Mouse (Mus musculus) forebrain, embryonic 10.5 days (tissue): ENCODE results near the gene Igfbp2. TPM values are rescaled to one million over a fixed set of nuclear protein-coding genes. Genes with fewer than 3 reads are reported as not detected.

Source experiments
- DNase-seq: peaks from one replicate; pipeline ENCODE4 v3.0.0-alpha.2; 2017; ENCODE audit warnings: low spot score; ENCODE audit errors: extremely low spot score
- H3K27ac ChIP-seq: fragments of 300-500 bp; sonication (generic); 2 replicates; pipeline ENCODE4 v1.5.1; 2016; ENCODE audit warnings: mild to moderate bottlenecking
- H3K27me3 ChIP-seq: fragments of 300-500 bp; sonication (generic); 2 replicates; pipeline ENCODE4 v1.6.1; 2016; ENCODE audit warnings: mild to moderate bottlenecking; ENCODE audit not compliant: poor library complexity, severe bottlenecking
- H3K36me3 ChIP-seq: fragments of 300-500 bp; sonication (generic); replicated peaks from 2 replicates; pipeline ENCODE4 v1.6.1; 2016; ENCODE audit warnings: mild to moderate bottlenecking, moderate library complexity
- H3K4me1 ChIP-seq: fragments of 300-500 bp; sonication (generic); 2 replicates; pipeline ENCODE4 v1.6.1; 2016
- H3K4me3 ChIP-seq: fragments of 300-500 bp; sonication (generic); 2 replicates; pipeline ENCODE4 v1.5.1; 2016; ENCODE audit warnings: mild to moderate bottlenecking, moderate library complexity
- H3K9me3 ChIP-seq: fragments of 300-500 bp; sonication (generic); 2 replicates; pipeline ENCODE4 v1.6.1; 2016; ENCODE audit warnings: mild to moderate bottlenecking, moderate library complexity
- WGBS: fragments of 180-500 bp; shearing (Covaris S2); methylation state at CpG from one replicate; pipeline ENCODE4 v1.1.7; 2016; 5-methylcytosine and 5-hydroxymethylcytosine counted together
- polyA plus RNA-seq: library from polyadenylated mRNA; unstranded; fragments of >200 nt; fragmentation: Nextera tagmentation; extraction: Ambion mirVana; gene quantifications from 2 replicates; pipeline ENCODE4 v1.2.1, GENCODE M21; 2016

The Igfbp2 gene
- polyA plus RNA-seq, 1 experiment from 2014 or later, result 777 TPM

- 19% methylated on average over 8 of the region's 8 CpGs for WGBS
- Histone ChIP-seq H3K9me3 (no peaks in the 10 kb centered on the region), H3K4me1 (peaks cover 34% of the 10 kb centered on the region), H3K27ac (peak overlapping the region; percentile 92), H3K4me3 (no peak overlapping the region), H3K27me3 (no peaks in the 10 kb centered on the region), H3K36me3 (no peaks in the 10 kb centered on the region)
- DNase-seq, result peak; percentile 35
Observed at GRCm38 (mm10) chr1:72805037-72805436, 19.3 kb upstream of the Igfbp2 start.

- Histone ChIP-seq H3K9me3 (peaks cover 4% of the 10 kb centered on the region; the same call in 1 of the 2 replicates), H3K4me1 (peaks cover 34% of the 10 kb centered on the region), H3K27me3 (no peaks in the 10 kb centered on the region), H3K4me3 (peak overlapping the region; percentile 18; the same call in 1 of the 2 replicates), H3K27ac (peak overlapping the region; percentile 92), H3K36me3 (no peaks in the 10 kb centered on the region)
- 11% methylated on average over 4 of the region's 4 CpGs for whole genome bisulfite sequencing
- peak; percentile 24 for DNase-seq
Observed at GRCm38 (mm10) chr1:72805476-72806043, 18.7 kb upstream of the Igfbp2 start.

- peak overlapping the region; percentile 18; the same call in 1 of the 2 replicates for H3K4me3 ChIP-seq
Observed at GRCm38 (mm10) chr1:72806044-72806584, 18.2 kb upstream of the Igfbp2 start.

GRCm38 (mm10) chr1:72809304-72809703 is 15.0 kb upstream of the Igfbp2 start:
- Histone ChIP-seq H3K9me3 (peaks cover 14% of the 10 kb centered on the region; the same call in 1 of the 2 replicates), H3K27ac (peak overlapping the region; percentile 53; the same call in 1 of the 2 replicates), H3K27me3 (no peaks in the 10 kb centered on the region), H3K4me1 (peaks cover 52% of the 10 kb centered on the region), H3K4me3 (no peak overlapping the region), H3K36me3 (no peaks in the 10 kb centered on the region)
- no peak for DNase-seq
- WGBS, result 96% methylated on average over 7 of the region's 7 CpGs

More at GRCm38 (mm10) chr1:72806044-72806584, 18.2 kb upstream of the Igfbp2 start:
- peak; percentile 82 for DNase-seq
- H3K9me3 ChIP-seq, result peaks cover 9% of the 10 kb centered on the region; the same call in 1 of the 2 replicates
- 7% methylated on average over 11 of the region's 11 CpGs for WGBS
- H3K4me1 ChIP-seq, result peaks cover 34% of the 10 kb centered on the region
- H3K27ac ChIP-seq, result peak overlapping the region; percentile 92
- H3K36me3 ChIP-seq, result no peaks in the 10 kb centered on the region
- H3K27me3 ChIP-seq, result no peaks in the 10 kb centered on the region

- Histone ChIP-seq H3K4me3 (no peak overlapping the region), H3K27ac (0 out of 2 replicates have a peak overlapping the region, but pooled peaks have one; percentile 20), H3K9me3 (peaks cover 14% of the 10 kb centered on the region; the same call in 1 of the 2 replicates), H3K27me3 (no peaks in the 10 kb centered on the region), H3K4me1 (peaks cover 52% of the 10 kb centered on the region), H3K36me3 (no peaks in the 10 kb centered on the region)
- 92% methylated on average over 7 of the region's 7 CpGs for WGBS
- no peak for DNase-seq
Observed at GRCm38 (mm10) chr1:72809951-72810675, 14.2 kb upstream of the Igfbp2 start.

GRCm38 (mm10) chr1:72811061-72811460 is 13.2 kb upstream of the Igfbp2 start:
- no peak overlapping the region for H3K27ac ChIP-seq
- H3K4me3 ChIP-seq, result no peak overlapping the region
- H3K9me3 ChIP-seq, result peaks cover 14% of the 10 kb centered on the region; the same call in 1 of the 2 replicates
- H3K36me3 ChIP-seq, result no peaks in the 10 kb centered on the region
- no peaks in the 10 kb centered on the region for H3K27me3 ChIP-seq
- WGBS, result 93% methylated on average over 3 of the region's 3 CpGs
- DNase-seq, result no peak
- H3K4me1 ChIP-seq, result peaks cover 49% of the 10 kb centered on the region

GRCm38 (mm10) chr1:72813089-72813638 is 11.1 kb upstream of the Igfbp2 start:
- Histone ChIP-seq H3K27me3 (no peaks in the 10 kb centered on the region), H3K36me3 (no peaks in the 10 kb centered on the region), H3K4me1 (peaks cover 50% of the 10 kb centered on the region), H3K9me3 (peaks cover 14% of the 10 kb centered on the region; the same call in 1 of the 2 replicates), H3K4me3 (peak overlapping the region; percentile 26; the same call in 1 of the 2 replicates), H3K27ac (peak overlapping the region; percentile 91)
- 28% methylated on average over 5 of the region's 5 CpGs for WGBS
- DNase-seq, result peak; percentile 17

- Histone ChIP-seq H3K9me3 (peaks cover 14% of the 10 kb centered on the region; the same call in 1 of the 2 replicates), H3K4me1 (peaks cover 51% of the 10 kb centered on the region), H3K4me3 (peak overlapping the region; percentile 26; the same call in 1 of the 2 replicates), H3K36me3 (no peaks in the 10 kb centered on the region), H3K27ac (peak overlapping the region; percentile 91), H3K27me3 (no peaks in the 10 kb centered on the region)
- DNase-seq, result peak; percentile 58
- WGBS, result under 1% methylated on average over 6 of the region's 6 CpGs
Observed at GRCm38 (mm10) chr1:72813639-72814403, 10.5 kb upstream of the Igfbp2 start.

- Histone ChIP-seq H3K27ac (peak overlapping the region; percentile 91), H3K9me3 (peaks cover 14% of the 10 kb centered on the region; the same call in 1 of the 2 replicates)
Observed at GRCm38 (mm10) chr1:72815184-72815583, 9.1 kb upstream of the Igfbp2 start.

GRCm38 (mm10) chr1:72815616-72816015 is 8.7 kb upstream of the Igfbp2 start:
- WGBS, result 97% methylated on average over 3 of the region's 3 CpGs
- Histone ChIP-seq H3K4me3 (no peak overlapping the region), H3K27me3 (no peaks in the 10 kb centered on the region), H3K36me3 (no peaks in the 10 kb centered on the region), H3K9me3 (peaks cover 10% of the 10 kb centered on the region; the same call in 1 of the 2 replicates), H3K4me1 (peaks cover 53% of the 10 kb centered on the region), H3K27ac (peak overlapping the region; percentile 91)
- no peak for DNase-seq

More at GRCm38 (mm10) chr1:72815184-72815583, 9.1 kb upstream of the Igfbp2 start:
- Histone ChIP-seq H3K27me3 (no peaks in the 10 kb centered on the region), H3K36me3 (no peaks in the 10 kb centered on the region), H3K4me3 (no peak overlapping the region), H3K4me1 (peaks cover 53% of the 10 kb centered on the region)
- WGBS, result 74% methylated on average over 5 of the region's 5 CpGs
- DNase-seq, result no peak

- no peaks in the 10 kb centered on the region for H3K9me3 ChIP-seq
- WGBS, result 90% methylated on average over 6 of the region's 6 CpGs
- 0 out of 2 replicates have a peak, but pooled peaks cover 4% of the 10 kb centered on the region for H3K27me3 ChIP-seq
- peaks cover 57% of the 10 kb centered on the region for H3K4me1 ChIP-seq
- no peak for DNase-seq
- no peaks in the 10 kb centered on the region for H3K36me3 ChIP-seq
- no peak overlapping the region for H3K27ac ChIP-seq
- no peak overlapping the region for H3K4me3 ChIP-seq
Observed at GRCm38 (mm10) chr1:72819995-72820394, 4.3 kb upstream of the Igfbp2 start.

- H3K4me1 ChIP-seq, result peaks cover 55% of the 10 kb centered on the region
- H3K27ac ChIP-seq, result peak overlapping the region; percentile 98
- DNase-seq, result peak; percentile 21
- 0 out of 2 replicates have a peak, but pooled peaks cover 4% of the 10 kb centered on the region for H3K27me3 ChIP-seq
- peaks cover 9% of the 10 kb centered on the region for H3K36me3 ChIP-seq
- no peaks in the 10 kb centered on the region for H3K9me3 ChIP-seq
- H3K4me3 ChIP-seq, result no peak overlapping the region
- 42% methylated on average over 10 of the region's 10 CpGs for WGBS
Observed at GRCm38 (mm10) chr1:72822893-72823292, 1.4 kb upstream of the Igfbp2 start.
